Mouse (Mus musculus) left cerebral cortex, adult 2 months (tissue): ENCODE data around the gene Abl2. TPM values are rescaled to one million over a fixed set of nuclear protein-coding genes. Genes with fewer than 3 reads are reported as not detected.
A peak's percentile ranks its signal among the peaks of the same experiment; 100 is the strongest.

Source experiments
- DNase-seq, 2 experiments: peaks; one replicate each; pipeline ENCODE4 v3.0.0; 2021 to 2022; ENCODE audit warnings: low spot score in 2 of 2, mixed read lengths in 1 of 2; ENCODE audit errors: extremely low spot score in 1 of 2
- H3K27ac ChIP-seq: fragments of 200-600 bp; 2 replicates; pipeline ENCODE4 v1.8.1; 2022
- H3K4me3 ChIP-seq: fragments of 200-600 bp; 2 replicates; pipeline ENCODE4 v1.8.1; 2022
- CTCF ChIP-seq: fragments of 200-600 bp; IDR thresholded peaks from 2 replicates; pipeline ENCODE4 v1.8.1; 2022; ENCODE audit warnings: antibody characterized with exemption, mild to moderate bottlenecking, moderate library complexity
- intact Hi-C: fragments of 180-260 bp; cut with DNase I; formaldehyde crosslinking; loops from one replicate; pipeline ENCODE4 v1.15.1; 2025
- total RNA-seq, 2 experiments: library from RNA; stranded (reverse); gene quantifications; 2 replicates each; pipeline ENCODE4 v1.2.3; 2021

Gene Abl2
- total RNA-seq, 2 experiments from 2014 or later: 63.5 to 73.9 TPM

GRCm38 (mm10) chr1:156665777-156666176 lies 107.2 kb downstream of the Abl2 start:
- no peak overlapping the region for H3K27ac ChIP-seq
- no peak overlapping the region for H3K4me3 ChIP-seq
- DNase-seq: no peak
- no peak for TF ChIP-seq CTCF
- intact Hi-C loops: no loop called here

GRCm38 (mm10) chr1:156667141-156667926 lies 108.7 kb downstream of the Abl2 start:
- Histone ChIP-seq H3K4me3 (no peak overlapping the region), H3K27ac (no peak overlapping the region)
- intact Hi-C loops: no loop called here
- TF ChIP-seq CTCF: no peak
- DNase-seq: no peak

- intact Hi-C loops: no loop called here
- no peak for DNase-seq
- TF ChIP-seq CTCF: no peak
- Histone ChIP-seq H3K4me3 (no peak overlapping the region), H3K27ac (no peak overlapping the region)
These were observed 110.0 kb downstream of the Abl2 start for GRCm38 (mm10) chr1:156668602-156669001.

- intact Hi-C loops: no loop called here
- TF ChIP-seq CTCF: no peak
- DNase-seq: no peak
- H3K27ac ChIP-seq: no peak overlapping the region
- H3K4me3 ChIP-seq: no peak overlapping the region
These were observed 110.8 kb downstream of the Abl2 start for GRCm38 (mm10) chr1:156669208-156669983.

- Histone ChIP-seq H3K27ac (no peak overlapping the region), H3K4me3 (no peak overlapping the region)
- DNase-seq: no peak
- intact Hi-C loops: no loop called here
- no peak for TF ChIP-seq CTCF
These were observed 113.3 kb downstream of the Abl2 start for GRCm38 (mm10) chr1:156671921-156672320.

GRCm38 (mm10) chr1:156672720-156673475 lies 114.3 kb downstream of the Abl2 start:
- no peak for DNase-seq
- intact Hi-C loops: no loop called here
- Histone ChIP-seq H3K4me3 (peak overlapping the region; percentile 72), H3K27ac (peak overlapping the region; percentile 64)
- no peak for TF ChIP-seq CTCF

GRCm38 (mm10) chr1:156673476-156674194 lies 115.0 kb downstream of the Abl2 start:
- no peak for TF ChIP-seq CTCF
- H3K27ac ChIP-seq: peak overlapping the region; percentile 64
- no peak for DNase-seq
- intact Hi-C loops: no loop called here
- H3K4me3 ChIP-seq: peak overlapping the region; percentile 72

- H3K4me3 ChIP-seq: peak within 1 kb of the TSS; percentile 72
- intact Hi-C loops: no loop called here
- no peak for TF ChIP-seq CTCF
- peak within 1 kb of the TSS; percentile 64 for H3K27ac ChIP-seq
- DNase-seq: peak; percentile 58 to 61
These were observed 115.8 kb downstream of the Abl2 start, which contains the start of gene Tor3a for GRCm38 (mm10) chr1:156674195-156675000. TSS of gene Tor3a (minus strand) at chr1:156674356.

GRCm38 (mm10) chr1:156676171-156676570 lies 117.6 kb downstream of the Abl2 start:
- Histone ChIP-seq H3K4me3 (no peak overlapping the region), H3K27ac (no peak overlapping the region)
- intact Hi-C loops: no loop called here
- TF ChIP-seq CTCF: peak; percentile 89
- no peak for DNase-seq

- no peak for DNase-seq
- Histone ChIP-seq H3K27ac (no peak overlapping the region), H3K4me3 (no peak overlapping the region)
- intact Hi-C loops: no loop called here
- TF ChIP-seq CTCF: no peak
These were observed 118.0 kb downstream of the Abl2 start for GRCm38 (mm10) chr1:156676596-156676995.

- Histone ChIP-seq H3K4me3 (no peak overlapping the region), H3K27ac (no peak overlapping the region)
- TF ChIP-seq CTCF: no peak
- DNase-seq: no peak
- intact Hi-C loops: no loop called here
These were observed 118.6 kb downstream of the Abl2 start for GRCm38 (mm10) chr1:156677230-156677629.
